Mouse (Mus musculus): ENCODE results near the gene Alox12e. TPM values are rescaled to one million over a fixed set of nuclear protein-coding genes. Genes with fewer than 3 reads are reported as not detected.

The Alox12e gene
- polyA plus RNA-seq, 1 experiment from 2014 or later = not detected

GRCm38 (mm10) chr11:70324726-70325125, 2.3 kb upstream of the Alox12e start:
- H3K9me3 ChIP-seq (ENCODE audit: control insufficient read depth, low read length) = no peaks in the 10 kb centered on the region
- 88% methylated on average over 8 of the region's 8 CpGs for WGBS
- no peak overlapping the region for H3K4me2 ChIP-seq (replicated peaks)
- no peaks in the 10 kb centered on the region for H3K36me3 ChIP-seq (replicated peaks; ENCODE audit: control insufficient read depth, insufficient read depth)
- DNase-seq (ENCODE audit: low spot score) (no peak), ATAC-seq (ENCODE audit: low FRiP score) (no peak)
- no peaks in the 10 kb centered on the region for H3K4me1 ChIP-seq (replicated peaks; ENCODE audit: control insufficient read depth, insufficient read depth, low read length)
- H3K27me3 ChIP-seq (ENCODE audit: control insufficient read depth, insufficient read depth, low read length) = peaks cover 27% of the 10 kb centered on the region
- no peak overlapping the region for H3K27ac ChIP-seq
- no peak overlapping the region for H3K4me3 ChIP-seq (replicated peaks; ENCODE audit: low read length)
- no peak overlapping the region for H3K9ac ChIP-seq

GRCm38 (mm10) chr11:70321664-70322063, 764 bp downstream of the Alox12e start:
- Histone ChIP-seq H3K27ac (no peak overlapping the region), H3K9me3 (ENCODE audit: control insufficient read depth, low read length) (no peaks in the 10 kb centered on the region), H3K4me1 (replicated peaks; ENCODE audit: control insufficient read depth, insufficient read depth, low read length) (no peaks in the 10 kb centered on the region), H3K27me3 (ENCODE audit: control insufficient read depth, insufficient read depth, low read length) (peaks cover 27% of the 10 kb centered on the region), H3K9ac (no peak overlapping the region; the same call in 1 of the 2 replicates), H3K4me3 (replicated peaks; ENCODE audit: low read length) (no peak overlapping the region; the same call in 1 of the 2 replicates), H3K4me2 (replicated peaks) (no peak overlapping the region; the same call in 1 of the 2 replicates), H3K36me3 (replicated peaks; ENCODE audit: control insufficient read depth, insufficient read depth) (no peaks in the 10 kb centered on the region)
- 2% methylated on average over 15 of the region's 15 CpGs for WGBS
- ATAC-seq (ENCODE audit: low FRiP score) = no peak
- DNase-seq (ENCODE audit: low spot score) = peak; percentile 31

- no peak for ATAC-seq (ENCODE audit: low FRiP score)
- no peak for DNase-seq (ENCODE audit: low spot score)
- Histone ChIP-seq H3K9me3 (ENCODE audit: control insufficient read depth, low read length) (no peaks in the 10 kb centered on the region), H3K9ac (no peak overlapping the region), H3K27ac (no peak overlapping the region), H3K4me3 (replicated peaks; ENCODE audit: low read length) (no peak overlapping the region), H3K4me1 (replicated peaks; ENCODE audit: control insufficient read depth, insufficient read depth, low read length) (no peaks in the 10 kb centered on the region), H3K27me3 (ENCODE audit: control insufficient read depth, insufficient read depth, low read length) (peaks cover 27% of the 10 kb centered on the region), H3K36me3 (replicated peaks; ENCODE audit: control insufficient read depth, insufficient read depth) (no peaks in the 10 kb centered on the region), H3K4me2 (replicated peaks) (no peak overlapping the region)
- WGBS = 82% methylated on average over 12 of the region's 12 CpGs
These were observed 2.8 kb downstream of the Alox12e start for GRCm38 (mm10) chr11:70319614-70320013.

GRCm38 (mm10) chr11:70313833-70314232, 8.6 kb downstream of the Alox12e start:
- no peak overlapping the region for H3K27ac ChIP-seq
- no peak overlapping the region for H3K4me2 ChIP-seq (replicated peaks)
- WGBS = 41% methylated on average over 7 of the region's 7 CpGs
- H3K9me3 ChIP-seq (ENCODE audit: control insufficient read depth, low read length) = no peaks in the 10 kb centered on the region
- H3K9ac ChIP-seq = no peak overlapping the region
- H3K36me3 ChIP-seq (replicated peaks; ENCODE audit: control insufficient read depth, insufficient read depth) = no peaks in the 10 kb centered on the region
- no peak for ATAC-seq (ENCODE audit: low FRiP score)
- no peak overlapping the region for H3K4me3 ChIP-seq (replicated peaks; ENCODE audit: low read length)
- H3K27me3 ChIP-seq (ENCODE audit: control insufficient read depth, insufficient read depth, low read length) = peaks cover 4% of the 10 kb centered on the region; the same call in 1 of the 2 replicates
- DNase-seq (ENCODE audit: low spot score) = no peak
- H3K4me1 ChIP-seq (replicated peaks; ENCODE audit: control insufficient read depth, insufficient read depth, low read length) = no peaks in the 10 kb centered on the region

- ATAC-seq (ENCODE audit: low FRiP score) (no peak), DNase-seq (ENCODE audit: low spot score) (peak; percentile 66)
- Histone ChIP-seq H3K27ac (no peak overlapping the region), H3K9ac (no peak overlapping the region), H3K4me1 (replicated peaks; ENCODE audit: control insufficient read depth, insufficient read depth, low read length) (no peaks in the 10 kb centered on the region), H3K9me3 (ENCODE audit: control insufficient read depth, low read length) (no peaks in the 10 kb centered on the region), H3K4me3 (replicated peaks; ENCODE audit: low read length) (no peak overlapping the region), H3K4me2 (replicated peaks) (no peak overlapping the region), H3K36me3 (replicated peaks; ENCODE audit: control insufficient read depth, insufficient read depth) (no peaks in the 10 kb centered on the region), H3K27me3 (ENCODE audit: control insufficient read depth, insufficient read depth, low read length) (0 out of 2 replicates have a peak, but pooled peaks cover 4% of the 10 kb centered on the region)
- WGBS = 30% methylated on average over 9 of the region's 9 CpGs
These were observed 13.1 kb downstream of the Alox12e start for GRCm38 (mm10) chr11:70309341-70309740.

GRCm38 (mm10) chr11:70308296-70308695, 14.1 kb downstream of the Alox12e start:
- Histone ChIP-seq H3K4me1 (replicated peaks; ENCODE audit: control insufficient read depth, insufficient read depth, low read length) (no peaks in the 10 kb centered on the region), H3K4me2 (replicated peaks) (no peak overlapping the region), H3K9ac (no peak overlapping the region), H3K36me3 (replicated peaks; ENCODE audit: control insufficient read depth, insufficient read depth) (no peaks in the 10 kb centered on the region), H3K9me3 (ENCODE audit: control insufficient read depth, low read length) (no peaks in the 10 kb centered on the region), H3K27ac (no peak overlapping the region), H3K4me3 (replicated peaks; ENCODE audit: low read length) (no peak overlapping the region), H3K27me3 (ENCODE audit: control insufficient read depth, insufficient read depth, low read length) (0 out of 2 replicates have a peak, but pooled peaks cover 4% of the 10 kb centered on the region)
- DNase-seq (ENCODE audit: low spot score) (no peak), ATAC-seq (ENCODE audit: low FRiP score) (no peak)
- 84% methylated on average over 2 of the region's 2 CpGs for WGBS

GRCm38 (mm10) chr11:70306159-70306558, 16.3 kb downstream of the Alox12e start:
- Histone ChIP-seq H3K4me3 (replicated peaks; ENCODE audit: low read length) (no peak overlapping the region), H3K27ac (no peak overlapping the region), H3K4me2 (replicated peaks) (no peak overlapping the region), H3K9me3 (ENCODE audit: control insufficient read depth, low read length) (no peaks in the 10 kb centered on the region), H3K27me3 (ENCODE audit: control insufficient read depth, insufficient read depth, low read length) (0 out of 2 replicates have a peak, but pooled peaks cover 4% of the 10 kb centered on the region), H3K36me3 (replicated peaks; ENCODE audit: control insufficient read depth, insufficient read depth) (no peaks in the 10 kb centered on the region), H3K9ac (no peak overlapping the region), H3K4me1 (replicated peaks; ENCODE audit: control insufficient read depth, insufficient read depth, low read length) (no peaks in the 10 kb centered on the region)
- no peak for ATAC-seq (ENCODE audit: low FRiP score)
- DNase-seq (ENCODE audit: low spot score) = no peak
- WGBS = 71% methylated on average over 7 of the region's 7 CpGs

GRCm38 (mm10) chr11:70302293-70302692, 20.1 kb downstream of the Alox12e start:
- no peaks in the 10 kb centered on the region for H3K36me3 ChIP-seq (replicated peaks; ENCODE audit: control insufficient read depth, insufficient read depth)
- H3K4me1 ChIP-seq (replicated peaks; ENCODE audit: control insufficient read depth, insufficient read depth, low read length) = no peaks in the 10 kb centered on the region
- no peaks in the 10 kb centered on the region for H3K27me3 ChIP-seq (ENCODE audit: control insufficient read depth, insufficient read depth, low read length)
- H3K9me3 ChIP-seq (ENCODE audit: control insufficient read depth, low read length) = no peaks in the 10 kb centered on the region
- no peak overlapping the region for H3K9ac ChIP-seq
- H3K4me2 ChIP-seq (replicated peaks) = no peak overlapping the region
- 86% methylated on average over 4 of the region's 4 CpGs for WGBS
- no peak overlapping the region for H3K27ac ChIP-seq
- ATAC-seq (ENCODE audit: low FRiP score) (no peak), DNase-seq (ENCODE audit: low spot score) (no peak)
- no peak overlapping the region for H3K4me3 ChIP-seq (replicated peaks; ENCODE audit: low read length)

GRCm38 (mm10) chr11:70297836-70298454, 24.5 kb downstream of the Alox12e start:
- Histone ChIP-seq H3K27ac (no peak overlapping the region), H3K9ac (no peak overlapping the region), H3K36me3 (replicated peaks; ENCODE audit: control insufficient read depth, insufficient read depth) (no peaks in the 10 kb centered on the region), H3K4me2 (replicated peaks) (no peak overlapping the region), H3K4me3 (replicated peaks; ENCODE audit: low read length) (no peak overlapping the region), H3K4me1 (replicated peaks; ENCODE audit: control insufficient read depth, insufficient read depth, low read length) (no peaks in the 10 kb centered on the region), H3K27me3 (ENCODE audit: control insufficient read depth, insufficient read depth, low read length) (no peaks in the 10 kb centered on the region), H3K9me3 (ENCODE audit: control insufficient read depth, low read length) (no peaks in the 10 kb centered on the region)
- ATAC-seq (ENCODE audit: low FRiP score) (no peak), DNase-seq (ENCODE audit: low spot score) (no peak)
- 71% methylated on average over 12 of the region's 12 CpGs for WGBS

- no peak for DNase-seq (ENCODE audit: low spot score)
- 61% methylated on average over 4 of the region's 4 CpGs for WGBS
These were observed 25.0 kb downstream of the Alox12e start for GRCm38 (mm10) chr11:70297405-70297804.

More at GRCm38 (mm10) chr11:70297405-70297804, 25.0 kb downstream of the Alox12e start:
- no peak overlapping the region for H3K9ac ChIP-seq
- H3K4me3 ChIP-seq (replicated peaks; ENCODE audit: low read length) = no peak overlapping the region
- H3K36me3 ChIP-seq (replicated peaks; ENCODE audit: control insufficient read depth, insufficient read depth) = no peaks in the 10 kb centered on the region
- H3K4me1 ChIP-seq (replicated peaks; ENCODE audit: control insufficient read depth, insufficient read depth, low read length) = no peaks in the 10 kb centered on the region
- no peaks in the 10 kb centered on the region for H3K9me3 ChIP-seq (ENCODE audit: control insufficient read depth, low read length)
- no peaks in the 10 kb centered on the region for H3K27me3 ChIP-seq (ENCODE audit: control insufficient read depth, insufficient read depth, low read length)
- no peak for ATAC-seq (ENCODE audit: low FRiP score)
- H3K27ac ChIP-seq = no peak overlapping the region
- no peak overlapping the region for H3K4me2 ChIP-seq (replicated peaks)

Measured in hindbrain, embryonic 14.5 days (tissue).